Mouse (Mus musculus): ENCODE data around the gene Smug1. TPM values are rescaled to one million over a fixed set of nuclear protein-coding genes. Genes with fewer than 3 reads are reported as not detected.

Smug1 gene
- polyA plus RNA-seq, 1 experiment from 2014 or later: 27.4 TPM

DNA sequence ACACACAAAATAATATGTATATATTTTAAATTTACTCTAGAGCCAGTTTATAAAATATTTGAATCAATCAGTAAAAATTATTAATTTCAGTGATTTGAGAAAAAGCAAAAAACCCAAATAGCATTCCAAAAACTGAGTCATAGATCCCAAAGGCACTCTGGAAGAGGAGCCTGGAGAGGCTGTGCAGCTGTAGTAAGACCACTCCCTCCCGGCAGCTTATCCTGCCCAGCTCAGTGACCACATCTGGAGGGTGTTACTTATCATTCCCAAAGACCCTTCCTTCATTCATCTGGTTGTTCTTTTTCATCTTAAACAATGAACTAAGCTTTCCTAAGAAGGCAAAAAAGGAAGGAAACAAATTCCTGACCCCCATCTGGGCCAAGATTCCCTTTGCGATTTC lies 54.6 kb downstream of the Smug1 start:
- Histone ChIP-seq H3K36me3 (replicated peaks) (no peaks in the 10 kb centered on the region), H3K9ac (no peak overlapping the region), H3K4me2 (no peak overlapping the region), H3K4me1 (peaks cover 18% of the 10 kb centered on the region), H3K4me3 (replicated peaks) (no peak overlapping the region), H3K27ac (no peak overlapping the region), H3K9me3 (no peaks in the 10 kb centered on the region), H3K27me3 (peaks cover 82% of the 10 kb centered on the region)
- 46% methylated on average over 2 of the region's 2 CpGs for WGBS
- ATAC-seq (ENCODE audit: low FRiP score): no peak

DNA sequence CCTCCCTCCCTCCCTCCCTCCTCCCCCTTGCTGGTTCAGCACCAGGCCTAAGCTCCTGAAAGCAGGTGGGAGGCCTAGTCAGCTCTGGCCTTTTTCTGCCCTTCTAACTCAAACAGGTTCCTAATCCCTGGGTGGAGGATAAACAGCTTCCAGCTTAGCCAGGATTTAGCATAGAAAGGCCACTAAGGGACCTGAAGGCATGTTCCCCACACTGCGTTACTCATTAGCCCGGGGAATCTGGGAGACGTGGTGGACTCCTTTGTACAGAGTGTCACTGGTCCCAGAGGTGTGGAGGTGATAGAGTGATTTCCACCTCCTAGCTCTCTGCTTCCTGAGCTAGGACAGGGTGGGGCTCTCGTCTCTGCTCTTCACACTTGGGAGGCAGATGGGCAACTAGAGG lies 57.0 kb downstream of the Smug1 start:
- no peak overlapping the region for H3K4me3 ChIP-seq (replicated peaks)
- peaks cover 68% of the 10 kb centered on the region for H3K27me3 ChIP-seq
- no peaks in the 10 kb centered on the region for H3K36me3 ChIP-seq (replicated peaks)
- WGBS: 11% methylated on average over 4 of the region's 4 CpGs
- H3K9ac ChIP-seq: no peak overlapping the region
- H3K9me3 ChIP-seq: no peaks in the 10 kb centered on the region
- no peak overlapping the region for H3K4me2 ChIP-seq
- ATAC-seq (ENCODE audit: low FRiP score): no peak
- H3K4me1 ChIP-seq: peaks cover 28% of the 10 kb centered on the region
- no peak overlapping the region for H3K27ac ChIP-seq

DNA sequence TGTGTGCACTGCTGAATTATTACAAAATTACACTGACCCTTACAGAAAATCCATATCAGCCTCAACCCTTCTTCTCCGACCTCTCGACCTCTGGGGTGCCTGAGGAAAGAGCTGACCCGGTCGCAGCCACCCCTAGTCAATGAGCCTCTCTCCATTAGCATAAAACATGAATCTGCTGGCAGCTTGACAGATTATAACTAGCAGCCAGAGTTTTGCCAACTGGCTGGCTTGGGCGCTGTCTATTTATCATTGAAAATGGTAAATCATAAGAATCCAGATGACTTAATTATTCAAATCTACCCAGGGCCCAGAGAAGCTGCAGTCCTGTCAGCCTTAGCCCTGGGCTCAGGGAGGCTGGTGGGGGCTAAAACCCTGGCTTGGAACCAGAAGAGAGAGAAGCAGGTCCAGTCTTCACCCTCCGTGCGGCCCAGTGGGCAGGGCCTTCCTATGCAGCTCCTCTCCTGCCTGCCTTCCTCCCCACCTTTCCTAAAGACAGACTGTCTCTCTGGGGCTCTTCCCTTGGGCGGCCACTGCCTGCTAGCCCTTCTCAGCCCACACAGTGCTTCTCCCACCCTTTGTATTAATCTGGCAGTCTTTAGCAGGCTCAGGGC lies 58.7 kb downstream of the Smug1 start:
- Histone ChIP-seq H3K27ac (no peak overlapping the region), H3K27me3 (peaks cover 68% of the 10 kb centered on the region), H3K4me3 (replicated peaks) (no peak overlapping the region), H3K4me2 (no peak overlapping the region), H3K9ac (no peak overlapping the region), H3K4me1 (peaks cover 26% of the 10 kb centered on the region), H3K9me3 (no peaks in the 10 kb centered on the region), H3K36me3 (replicated peaks) (no peaks in the 10 kb centered on the region)
- 62% methylated on average over 8 of the region's 8 CpGs for WGBS
- no peak for ATAC-seq (ENCODE audit: low FRiP score)

DNA sequence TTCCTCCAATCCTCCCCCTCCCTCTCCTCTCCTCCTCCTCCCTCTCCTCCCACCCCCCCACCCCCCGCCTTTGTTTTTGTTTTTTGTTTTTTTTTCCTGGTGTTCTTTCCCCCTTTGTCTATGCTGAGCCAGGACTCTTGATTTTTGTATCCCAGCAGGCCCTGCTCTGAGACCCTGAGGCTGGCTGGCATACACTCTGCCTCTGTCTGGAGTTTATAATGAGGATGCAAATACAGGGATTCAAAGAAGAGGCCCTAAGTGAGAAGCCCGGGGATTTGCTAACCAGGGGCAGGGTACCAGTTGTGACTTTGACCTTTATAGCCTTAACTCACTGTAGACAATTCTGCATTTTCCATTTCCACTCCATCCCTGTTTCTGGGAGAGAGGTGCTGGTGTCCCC lies 60.7 kb downstream of the Smug1 start:
- Histone ChIP-seq H3K36me3 (replicated peaks) (no peaks in the 10 kb centered on the region), H3K4me3 (replicated peaks) (no peak overlapping the region), H3K4me2 (no peak overlapping the region), H3K9ac (no peak overlapping the region), H3K27ac (no peak overlapping the region), H3K9me3 (no peaks in the 10 kb centered on the region), H3K4me1 (peaks cover 40% of the 10 kb centered on the region), H3K27me3 (peaks cover 81% of the 10 kb centered on the region)
- WGBS: 0% methylated on average over 2 of the region's 2 CpGs
- ATAC-seq (ENCODE audit: low FRiP score): no peak

Other genes starting within 250 kb of the Smug1 start
- 0.13 TPM in 1 of 2 replicates, not detected in the other for gene Hoxc13, start 246.0 kb downstream of the Smug1 start, polyA plus RNA-seq (2016; fragmentation: Nextera tagmentation; extraction: Ambion mirVana)
- gene Hoxc12, start 230.3 kb downstream of the Smug1 start, polyA plus RNA-seq (2016; fragmentation: Nextera tagmentation; extraction: Ambion mirVana): not detected in 2 replicates
- gene Hoxc11, start 212.7 kb downstream of the Smug1 start, polyA plus RNA-seq (2016; fragmentation: Nextera tagmentation; extraction: Ambion mirVana): not detected in 2 replicates
- not detected in 2 replicates for gene Hoxc10, start 200.3 kb downstream of the Smug1 start, polyA plus RNA-seq (2016; fragmentation: Nextera tagmentation; extraction: Ambion mirVana)
- gene Hoxc5, start 199.6 kb downstream of the Smug1 start, polyA plus RNA-seq (2016; fragmentation: Nextera tagmentation; extraction: Ambion mirVana): not detected in 2 replicates
- not detected in 2 replicates for gene Hoxc9, start 190.7 kb downstream of the Smug1 start, polyA plus RNA-seq (2016; fragmentation: Nextera tagmentation; extraction: Ambion mirVana)
- gene Hoxc8, start 176.5 kb downstream of the Smug1 start, polyA plus RNA-seq (2016; fragmentation: Nextera tagmentation; extraction: Ambion mirVana): not detected in 2 replicates
- not detected in 2 replicates for gene Hoxc6, start 168.8 kb downstream of the Smug1 start, polyA plus RNA-seq (2016; fragmentation: Nextera tagmentation; extraction: Ambion mirVana)
- not detected in 2 replicates for gene Hoxc4, start 148.2 kb downstream of the Smug1 start, polyA plus RNA-seq (2016; fragmentation: Nextera tagmentation; extraction: Ambion mirVana)
- gene Cbx5, start 72.7 kb upstream of the Smug1 start, polyA plus RNA-seq (2016; fragmentation: Nextera tagmentation; extraction: Ambion mirVana): 233 and 250 TPM in 2 replicates
- gene Hnrnpa1, start 73.3 kb upstream of the Smug1 start, polyA plus RNA-seq (2016; fragmentation: Nextera tagmentation; extraction: Ambion mirVana): 1,521 and 1,527 TPM in 2 replicates
- gene Nfe2, start 91.3 kb upstream of the Smug1 start, polyA plus RNA-seq (2016; fragmentation: Nextera tagmentation; extraction: Ambion mirVana): 2.1 and 3.4 TPM in 2 replicates
- gene Copz1, start 105.6 kb upstream of the Smug1 start, polyA plus RNA-seq (2016; fragmentation: Nextera tagmentation; extraction: Ambion mirVana): 226 and 228 TPM in 2 replicates
- 0.10 and 0.37 TPM in 2 replicates for gene Gpr84, start 143.5 kb upstream of the Smug1 start, polyA plus RNA-seq (2016; fragmentation: Nextera tagmentation; extraction: Ambion mirVana)
- 16.1 and 16.8 TPM in 2 replicates for gene Zfp385a, start 173.0 kb upstream of the Smug1 start, polyA plus RNA-seq (2016; fragmentation: Nextera tagmentation; extraction: Ambion mirVana)
- 16.8 and 17.3 TPM in 2 replicates for gene Itga5, start 199.7 kb upstream of the Smug1 start, polyA plus RNA-seq (2016; fragmentation: Nextera tagmentation; extraction: Ambion mirVana)